Comparison of ENCODE assay signal across 26 mouse cellular contexts in genomic region chr11:37177426-37177825, GRCm38 (mm10). TPM values are rescaled to one million over a fixed set of nuclear protein-coding genes. Genes with fewer than 3 reads are reported as not detected.
DNase-seq lines count a peak whose midpoint lies in the region; ATAC-seq lines count a peak whose summit lies in the region.
"Had no signal": no experiment of that assay in that cellular context is flagged by ENCODE, and none has a peak within 500 bp of the region (broad histone marks: within the 10 kb centered on the region; RNA-seq: fewer than 3 reads in every experiment).

No protein-coding gene starts in this region.

- no peak overlapping the region for H3K27ac ChIP-seq in midbrain, embryonic 11.5 days (ENCODE audit: low read depth, low read length)
- H3K27ac ChIP-seq in midbrain, embryonic 14.5 days (replicated peaks; ENCODE audit: low read depth, low read length) = no peak overlapping the region
- H3K27ac ChIP-seq: embryonic facial prominence, embryonic 10.5 days; embryonic facial prominence, embryonic 12.5 days; forebrain, embryonic 10.5 days; forebrain, embryonic 12.5 days had no signal

- H3K4me1 ChIP-seq in midbrain, embryonic 11.5 days (ENCODE audit: control insufficient read depth, insufficient read depth, low read length) = no peaks in the 10 kb centered on the region; the same call in 1 of the 2 replicates
- no peaks in the 10 kb centered on the region for H3K4me1 ChIP-seq in midbrain, embryonic 14.5 days (ENCODE audit: control insufficient read depth, insufficient read depth, low read length)
- H3K4me1 ChIP-seq: embryonic facial prominence, embryonic 10.5 days; embryonic facial prominence, embryonic 12.5 days; forebrain, embryonic 10.5 days; forebrain, embryonic 12.5 days had no signal

- no peak overlapping the region for H3K4me2 ChIP-seq in midbrain, embryonic 11.5 days
- H3K4me2 ChIP-seq in midbrain, embryonic 14.5 days (ENCODE audit: low read length) = no peak overlapping the region
- H3K4me2 ChIP-seq: embryonic facial prominence, embryonic 12.5 days; forebrain, embryonic 12.5 days had no signal

- H3K27me3 ChIP-seq in midbrain, embryonic 11.5 days (ENCODE audit: control insufficient read depth, insufficient read depth, low read length) = no peaks in the 10 kb centered on the region
- no peaks in the 10 kb centered on the region for H3K27me3 ChIP-seq in midbrain, embryonic 14.5 days (ENCODE audit: control insufficient read depth, insufficient read depth, low read length)
- H3K27me3 ChIP-seq: CH12.LX; embryonic facial prominence, embryonic 12.5 days; forebrain, embryonic 12.5 days had no signal

- no peak for DNase-seq in frontal cortex, postnatal 14 days (ENCODE audit: low spot score in 2 of 2)
- peak; percentile 37 for DNase-seq in midbrain, embryonic 11.5 days (ENCODE audit: low spot score, missing footprints)
- DNase-seq in midbrain, embryonic 14.5 days = no peak
- no peak for DNase-seq in kidney, postnatal 10 days
- DNase-seq: adrenal gland, adult 8-10 months; adrenal gland, postnatal 14 days; adrenal gland, postnatal 36 days; B cell, adult 2 months; cerebellum, adult 11-12 months; cerebellum, adult 2 months; cerebellum, adult 9-10 months; cerebellum, postnatal 10 days; cerebellum, postnatal 25 days had no signal

- no peaks in the 10 kb centered on the region for H3K9me3 ChIP-seq in midbrain, embryonic 11.5 days (ENCODE audit: control insufficient read depth, low read length)
- H3K9me3 ChIP-seq in midbrain, embryonic 14.5 days (ENCODE audit: control insufficient read depth, low read length) = no peaks in the 10 kb centered on the region
- H3K9me3 ChIP-seq: embryonic facial prominence, embryonic 10.5 days; embryonic facial prominence, embryonic 12.5 days; forebrain, embryonic 10.5 days; forebrain, embryonic 12.5 days; G1E had no signal

- H3K4me3 ChIP-seq in midbrain, embryonic 11.5 days (ENCODE audit: low read depth, low read length) = no peak overlapping the region
- no peak overlapping the region for H3K4me3 ChIP-seq in midbrain, embryonic 14.5 days (replicated peaks; ENCODE audit: low read depth, low read length)
- H3K4me3 ChIP-seq: embryonic facial prominence, embryonic 10.5 days; embryonic facial prominence, embryonic 12.5 days; erythroblast, embryonic 14.5 days; forebrain, embryonic 10.5 days; forebrain, embryonic 12.5 days had no signal

- WGBS in midbrain, embryonic 11.5 days = 93% methylated on average over 6 of the region's 6 CpGs
- 93% methylated on average over 6 of the region's 6 CpGs for WGBS in midbrain, embryonic 14.5 days

- ATAC-seq in frontal cortex, adult (ENCODE audit: low TSS enrichment) = peak; percentile 73
- no peak for ATAC-seq in midbrain, embryonic 11.5 days (ENCODE audit: low FRiP score)
- ATAC-seq in midbrain, embryonic 14.5 days (ENCODE audit: low FRiP score, low TSS enrichment) = no peak
- ATAC-seq: activated CD4-positive, CD25-positive, alpha-beta regulatory T cell, adult 4 months; CD4-positive, CD25-positive, alpha-beta regulatory T cell, adult 4 months; forebrain, embryonic 14.5 days; forebrain, embryonic 16.5 days; Patski had no signal

- no peaks in the 10 kb centered on the region for H3K36me3 ChIP-seq in midbrain, embryonic 11.5 days (ENCODE audit: control insufficient read depth, insufficient read depth, low read length)
- H3K36me3 ChIP-seq in midbrain, embryonic 14.5 days (ENCODE audit: control insufficient read depth, insufficient read depth, low read length) = no peaks in the 10 kb centered on the region
- H3K36me3 ChIP-seq: embryonic facial prominence, embryonic 10.5 days; embryonic facial prominence, embryonic 12.5 days; forebrain, embryonic 10.5 days; forebrain, embryonic 12.5 days; G1E had no signal

- H3K9ac ChIP-seq in midbrain, embryonic 11.5 days (ENCODE audit: low read length) = no peak overlapping the region
- no peak overlapping the region for H3K9ac ChIP-seq in midbrain, embryonic 14.5 days (replicated peaks; ENCODE audit: low read length)
- H3K9ac ChIP-seq: embryonic facial prominence, embryonic 12.5 days; forebrain, embryonic 12.5 days had no signal

RNA-seq across cellular contexts. Expression of gene Tenm2, which starts 58.3 kb away (rescaled TPM):
- polyA plus RNA-seq in midbrain, embryonic 11.5 days (2014; fragmentation: Nextera tagmentation; extraction: Ambion mirVana) = 6.7 and 7.4 TPM in 2 replicates
- polyA plus RNA-seq in midbrain, embryonic 14.5 days (2014; fragmentation: Nextera tagmentation; extraction: Ambion mirVana) = 52.8 and 59.2 TPM in 2 replicates
- polyA plus RNA-seq: activated CD4-positive, CD25-positive, alpha-beta regulatory T cell, adult 4 months; G1E had no signal
